Mouse (Mus musculus): Measurements from ENCODE around the gene Tmem35b.
"Not testable (repeated sequence)": the region's sequence is repeated elsewhere in the genome, so short reads cannot be mapped to it uniquely, and the experiment has no call there.

The Tmem35b gene

DNA sequence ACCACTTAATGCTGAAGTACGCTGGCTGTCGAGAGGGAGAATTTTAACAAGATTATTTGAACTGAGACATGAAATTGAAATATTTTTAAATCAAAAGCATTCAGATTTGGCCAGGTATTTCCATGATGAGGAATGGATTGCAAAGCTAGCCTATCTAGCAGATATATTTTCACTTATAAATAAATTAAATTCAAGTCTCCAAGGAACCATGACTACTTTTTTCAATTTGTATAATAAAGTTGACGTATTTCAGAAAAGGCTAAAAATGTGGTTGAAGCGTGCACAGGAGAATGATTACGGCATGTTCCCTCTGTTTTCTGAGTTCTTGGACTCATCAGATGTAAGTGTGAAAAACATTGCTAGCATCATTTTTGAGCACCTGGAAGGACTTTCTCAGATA, at the start of gene Tmem35b:
Tmem35b (plus strand) TSS at position 301 of the 400 bp plus-strand sequence.
- DNase-seq (ENCODE audit: low read depth, low spot score), result no peak

DNA sequence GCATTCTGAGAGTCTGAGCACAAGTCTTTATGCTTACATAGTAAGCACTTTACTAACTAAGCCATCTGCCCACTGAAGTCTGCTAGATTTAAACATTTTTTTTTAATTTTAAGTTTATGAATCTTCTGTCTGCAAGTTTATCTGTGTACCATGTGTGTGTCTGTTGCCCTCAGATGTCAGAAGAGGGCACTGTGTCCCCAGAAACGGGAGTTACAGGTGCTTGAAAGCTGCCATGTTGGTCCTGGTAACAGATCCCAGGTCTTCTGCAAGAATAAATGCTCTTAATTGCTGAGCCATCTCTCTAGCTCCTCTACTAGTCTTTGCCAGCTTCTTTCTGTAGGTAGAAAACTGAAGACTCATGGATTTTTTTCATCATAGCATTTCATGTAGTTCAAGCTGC, 48.6 kb upstream of the Tmem35b start:
- no peak for DNase-seq (ENCODE audit: low read depth, low spot score)

DNA sequence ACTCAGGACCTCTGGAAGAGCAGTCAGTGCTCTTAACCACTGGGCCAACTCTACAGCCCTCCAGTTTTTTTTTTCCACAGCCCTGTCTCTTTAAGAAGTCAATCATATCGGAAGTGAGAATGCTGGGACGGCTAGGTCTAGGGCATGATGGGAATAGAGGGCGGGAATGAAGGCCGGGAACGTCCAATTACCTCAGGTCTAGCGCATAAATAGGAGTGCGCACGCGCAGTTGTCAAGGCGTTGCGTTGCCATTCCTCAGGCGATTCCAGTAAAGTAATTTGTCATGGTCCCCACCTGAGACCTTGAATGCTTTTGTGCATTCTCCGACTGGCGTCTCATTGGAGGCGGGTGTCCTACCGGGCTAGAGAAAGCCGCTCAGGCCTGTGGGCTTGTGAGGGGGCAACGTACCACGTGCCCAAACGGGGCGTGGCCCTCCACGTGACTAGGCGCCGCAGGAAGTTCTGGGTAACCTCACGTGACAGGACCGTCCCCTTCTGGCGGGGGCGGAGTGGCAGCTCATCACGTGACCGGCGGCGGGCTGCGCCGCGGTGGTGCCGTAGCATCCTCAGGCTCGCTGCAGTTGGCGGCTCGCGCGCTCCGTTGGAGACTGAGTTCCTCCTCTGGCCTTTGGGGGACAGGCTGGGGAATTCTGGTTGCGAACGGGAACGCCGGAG, 46.5 kb upstream of the Tmem35b start, which contains the start of gene Zmym6:
Zmym6 (plus strand) TSS at position 509 of the 674 bp plus-strand sequence.
- DNase-seq (ENCODE audit: low read depth, low spot score), result peak; percentile 94

GRCm38 (mm10) chr4:127080806-127081205, 42.7 kb upstream of the Tmem35b start:
- DNase-seq (ENCODE audit: low read depth, low spot score), result no peak

DNA sequence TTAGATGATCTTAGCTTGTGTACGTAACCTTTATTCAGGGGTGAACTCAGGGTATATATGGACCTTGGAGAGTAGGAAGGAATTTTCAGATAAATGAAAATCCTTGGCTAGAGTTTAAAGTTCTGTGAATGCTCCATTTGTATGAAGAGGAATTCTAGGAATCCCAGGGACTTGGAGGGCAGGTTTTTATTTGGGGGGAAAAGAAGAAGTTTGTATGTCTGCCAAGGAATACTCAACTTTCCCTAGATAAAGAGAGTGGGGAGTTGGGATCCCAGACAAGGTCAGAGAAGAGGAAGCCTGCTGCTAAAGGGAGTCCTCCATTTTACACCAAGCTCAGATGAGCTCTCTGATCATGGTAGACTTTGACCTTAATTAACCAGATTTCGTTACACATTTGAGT, 40.4 kb upstream of the Tmem35b start:
- DNase-seq (ENCODE audit: low read depth, low spot score), result no peak

- DNase-seq (ENCODE audit: low read depth, low spot score), result no peak
These were observed 37.7 kb upstream of the Tmem35b start for GRCm38 (mm10) chr4:127085761-127086160.

DNA sequence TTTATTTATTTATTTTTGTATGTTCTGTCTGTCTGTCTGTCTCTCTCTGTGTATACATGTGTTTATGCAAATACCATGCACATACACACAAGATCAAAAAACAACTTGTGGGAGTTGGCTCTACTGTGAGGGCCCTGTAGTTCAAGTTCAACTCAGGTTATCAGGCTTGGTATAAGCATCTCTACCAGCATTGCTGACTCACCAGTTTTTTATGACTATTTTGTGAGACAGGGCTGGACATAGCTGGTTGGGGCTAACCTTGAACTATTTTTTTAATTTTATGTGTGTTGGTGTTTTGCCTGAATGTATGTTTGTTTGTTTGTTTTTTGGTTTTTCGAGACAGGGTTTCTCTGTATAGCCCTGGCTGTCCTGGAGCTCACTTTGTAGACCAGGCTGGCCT, 32.3 kb upstream of the Tmem35b start:
- no peak for DNase-seq (ENCODE audit: low read depth, low spot score)

DNA sequence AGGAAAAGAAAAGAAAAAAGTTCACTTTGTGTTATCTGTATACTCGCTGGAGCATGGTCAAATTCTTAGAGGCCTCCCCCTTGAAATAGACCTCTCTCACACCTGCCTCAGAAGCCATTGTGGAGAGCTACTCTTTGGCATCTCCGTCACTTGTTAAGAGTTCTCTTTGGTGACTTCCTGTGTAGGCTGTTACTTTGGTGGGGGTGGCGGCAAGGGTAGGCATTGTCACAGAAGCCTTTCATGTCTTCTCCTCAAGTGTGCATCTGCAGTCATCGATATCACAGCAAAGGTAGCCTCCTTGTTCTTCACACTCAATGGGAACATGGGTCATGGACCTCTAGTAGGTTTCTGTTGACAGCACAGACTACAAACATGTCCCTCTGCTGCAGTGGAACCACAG, 28.4 kb upstream of the Tmem35b start:
- no peak for DNase-seq (ENCODE audit: low read depth, low spot score)

DNA sequence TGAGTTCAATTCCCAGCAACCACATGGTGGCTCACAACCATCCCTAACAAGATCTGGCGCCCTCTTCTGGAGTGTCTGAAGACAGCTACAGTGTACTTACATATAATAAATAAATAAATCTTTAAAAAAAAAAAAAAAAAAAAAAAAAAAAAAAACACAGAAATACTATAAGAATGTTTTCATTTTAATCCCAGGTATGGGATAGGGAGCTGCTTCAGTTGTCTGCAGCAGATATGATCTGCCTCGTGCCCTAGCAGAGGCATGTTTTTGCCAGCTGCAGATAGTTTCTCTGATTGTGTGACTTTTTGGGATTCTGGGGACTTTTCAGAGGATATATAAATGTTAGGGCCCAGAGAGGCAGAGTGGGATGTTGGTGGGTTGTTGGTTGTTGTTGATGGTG, 23.9 kb upstream of the Tmem35b start:
- not testable (repeated sequence) for DNase-seq (ENCODE audit: low read depth, low spot score)

- DNase-seq (ENCODE audit: low read depth, low spot score), result no peak
These were observed 15.9 kb upstream of the Tmem35b start for GRCm38 (mm10) chr4:127107566-127107965.

GRCm38 (mm10) chr4:127110570-127110969, 12.9 kb upstream of the Tmem35b start:
- DNase-seq (ENCODE audit: low read depth, low spot score), result no peak

DNA sequence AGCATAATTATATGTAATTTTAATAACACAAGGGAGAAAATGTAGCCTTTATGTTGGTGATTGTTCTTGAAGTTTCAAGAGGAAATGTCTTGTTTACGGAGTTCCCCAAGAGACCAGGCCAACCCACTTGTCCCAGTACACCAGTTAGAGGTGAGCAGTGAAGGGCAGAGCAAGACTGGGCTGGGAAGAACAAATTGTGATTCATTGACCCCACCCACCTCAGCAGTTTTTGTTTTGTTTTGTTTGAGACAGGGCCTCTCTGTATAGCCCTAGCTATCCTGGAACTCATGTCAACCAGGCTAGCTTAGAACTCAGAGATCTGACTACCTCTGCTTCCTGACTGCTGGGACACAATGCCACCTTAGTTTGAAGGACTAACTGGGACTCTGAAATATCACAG, 840 bp downstream of the Tmem35b start:
- no peak for DNase-seq (ENCODE audit: low read depth, low spot score)

- DNase-seq (ENCODE audit: low read depth, low spot score), result peak; percentile 77
These were observed 2.5 kb downstream of the Tmem35b start for GRCm38 (mm10) chr4:127125834-127126463.

DNA sequence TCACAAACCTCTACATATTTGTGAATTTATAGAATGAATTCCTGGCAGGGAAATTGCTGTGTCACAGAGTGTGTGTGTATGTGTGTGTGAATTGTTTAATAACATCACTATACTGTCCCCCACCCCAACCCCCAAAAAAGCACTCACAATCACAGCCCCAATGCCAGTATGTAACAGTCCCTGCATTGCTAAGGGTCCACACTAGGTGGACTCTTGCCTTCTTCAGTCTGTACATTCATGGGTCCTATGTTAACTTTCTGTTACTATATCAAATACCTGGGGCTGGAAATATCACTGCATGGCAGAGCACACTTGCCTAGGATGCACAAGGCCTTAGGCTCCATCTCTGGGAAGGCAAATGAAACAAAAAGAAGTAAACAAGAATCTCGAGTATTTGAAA, 11.2 kb downstream of the Tmem35b start:
- no peak for DNase-seq (ENCODE audit: low read depth, low spot score)

DNA sequence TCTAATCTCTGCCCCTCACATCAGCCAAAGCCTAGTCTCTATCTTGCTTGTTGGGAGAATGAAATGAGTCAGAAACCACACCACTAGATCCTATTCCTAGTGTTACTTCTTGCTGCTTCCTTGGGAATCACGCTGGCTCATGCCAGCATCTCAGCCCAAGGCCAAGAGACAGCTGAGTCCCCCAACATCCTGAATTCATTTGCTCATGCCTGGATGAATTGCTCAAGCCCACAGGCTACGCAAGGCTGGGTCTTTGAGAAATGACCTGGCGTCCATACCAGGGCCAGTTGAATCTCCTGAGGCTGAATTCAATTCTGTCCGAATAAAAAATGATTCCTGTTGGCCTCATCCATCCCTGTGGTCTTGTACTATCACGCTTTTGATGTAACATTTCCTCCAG, 14.1 kb downstream of the Tmem35b start:
- DNase-seq (ENCODE audit: low read depth, low spot score), result no peak

- DNase-seq (ENCODE audit: low read depth, low spot score), result no peak
These were observed 15.0 kb downstream of the Tmem35b start for GRCm38 (mm10) chr4:127138486-127138885.

- DNase-seq (ENCODE audit: low read depth, low spot score), result no peak
These were observed 26.5 kb downstream of the Tmem35b start for GRCm38 (mm10) chr4:127150031-127150430.

DNA sequence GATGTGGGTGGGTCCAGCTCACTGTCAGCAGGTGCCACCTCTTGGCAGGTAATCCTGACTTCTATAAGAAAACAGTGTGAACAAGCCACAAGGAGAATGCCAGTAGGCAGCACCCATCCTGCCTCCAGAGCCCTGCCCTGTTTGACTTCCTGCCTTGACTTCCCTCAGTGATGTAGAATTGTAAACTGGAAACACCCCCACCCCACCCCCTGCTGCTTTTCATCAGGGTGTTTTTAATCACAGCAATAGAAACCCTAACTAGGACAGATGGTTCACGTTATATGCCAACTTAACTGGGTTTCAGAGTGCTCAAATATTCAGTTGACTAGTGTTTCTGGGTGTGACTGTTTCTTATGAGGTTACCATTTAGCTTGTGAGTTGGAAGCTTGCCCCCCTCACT, 29.9 kb downstream of the Tmem35b start:
- DNase-seq (ENCODE audit: low read depth, low spot score), result no peak

DNA sequence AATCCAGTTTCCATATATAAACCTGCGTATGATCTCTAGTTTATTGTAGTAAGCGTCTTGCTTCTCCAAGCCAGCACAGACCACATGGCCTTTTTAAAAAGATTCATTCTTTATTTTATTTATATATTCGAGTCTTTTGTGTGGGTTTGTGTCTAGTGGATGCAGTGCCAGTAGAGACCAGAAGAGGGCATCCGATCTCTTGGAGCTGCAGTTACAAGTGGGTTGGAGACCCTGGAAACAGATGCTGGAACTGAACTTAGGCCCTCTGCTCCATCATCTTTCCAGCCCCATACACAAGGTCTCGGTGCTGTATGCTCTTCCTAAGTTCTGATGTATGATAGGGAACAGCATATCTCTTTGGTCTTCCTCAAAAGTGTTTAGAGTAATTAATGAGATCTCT, 32.3 kb downstream of the Tmem35b start:
- no peak for DNase-seq (ENCODE audit: low read depth, low spot score)

DNA sequence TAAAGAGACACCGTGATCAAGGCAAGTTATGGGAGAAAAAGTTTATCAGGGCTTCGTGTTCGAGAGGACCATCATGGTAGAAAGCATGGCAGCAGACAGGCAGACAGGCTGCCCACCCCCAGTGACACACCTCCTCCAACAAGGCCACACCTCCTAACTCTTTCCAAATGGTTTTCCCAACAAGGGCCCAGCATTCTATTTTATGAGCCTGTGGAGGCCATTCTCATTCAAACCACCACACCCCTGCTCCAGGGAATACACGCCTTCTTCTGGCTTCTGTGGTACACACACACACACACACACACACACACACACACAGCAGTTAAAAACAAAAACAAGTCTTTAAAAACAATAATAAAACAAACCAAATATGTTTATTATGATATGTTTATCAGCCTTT, 34.3 kb downstream of the Tmem35b start:
- no peak for DNase-seq (ENCODE audit: low read depth, low spot score)

DNA sequence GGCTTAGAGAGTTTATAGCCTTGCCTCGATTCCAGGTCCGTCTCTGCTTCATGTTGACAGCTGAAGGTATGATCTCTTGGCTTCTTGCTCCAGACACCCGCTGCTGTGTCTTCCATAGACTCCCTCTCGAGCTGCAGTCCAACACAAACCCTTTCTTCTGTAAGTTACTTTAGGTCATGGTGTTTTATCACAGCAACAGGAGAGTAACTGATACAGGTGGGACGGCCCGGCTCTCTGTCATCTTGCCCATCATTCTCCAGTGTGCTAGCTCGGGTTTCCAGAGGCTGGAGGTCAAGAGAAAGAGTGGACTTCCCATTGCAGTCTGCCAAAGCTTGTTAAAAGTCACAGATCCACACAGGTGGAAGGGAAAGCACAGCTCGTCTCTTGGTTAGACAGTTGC, 40.4 kb downstream of the Tmem35b start:
- DNase-seq (ENCODE audit: low read depth, low spot score), result no peak

DNA sequence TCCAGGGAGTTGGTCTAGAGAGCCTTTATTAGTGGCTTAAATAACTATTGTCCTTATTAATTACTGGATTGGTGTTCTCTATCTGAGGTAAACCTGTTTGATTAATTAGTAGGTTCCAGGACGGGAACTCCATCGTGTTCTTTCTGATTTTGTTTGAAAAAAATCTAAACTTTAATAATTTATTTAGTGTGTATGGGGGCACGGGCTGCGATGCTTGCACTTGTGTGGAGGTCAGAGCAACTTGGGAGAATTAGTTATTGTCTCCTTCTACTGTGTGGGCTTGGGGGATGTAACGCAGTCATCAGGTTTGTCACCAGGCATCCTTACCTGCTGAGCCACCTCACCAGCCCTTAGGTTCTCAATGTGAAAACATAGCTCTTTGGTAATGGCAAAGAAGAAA, 43.6 kb downstream of the Tmem35b start:
- DNase-seq (ENCODE audit: low read depth, low spot score), result no peak

- no peak for DNase-seq (ENCODE audit: low read depth, low spot score)
These were observed 44.2 kb downstream of the Tmem35b start for GRCm38 (mm10) chr4:127167731-127168130.
